Mouse (Mus musculus) adrenal gland, postnatal 4 days (tissue): ENCODE measurements at regions not wholly inside any gene's neighbourhood (a gene's known extent, or its start where the extent isn't known, plus 50 kb on each side); places are given as distances from the start of the nearest gene placed in this dataset.
"Not testable (repeated sequence)": the region's sequence is repeated elsewhere in the genome, so short reads cannot be mapped to it uniquely, and the experiment has no call there.

Experiments used
- DNase-seq, 2 experiments: peaks; one replicate each; pipeline ENCODE4 v3.0.0; 2021 to 2022; ENCODE audit warnings: low spot score in 2 of 2, mixed read lengths in 2 of 2

GRCm38 (mm10) chr12:29361236-29361635, 166.9 kb upstream of the Myt1l start:
- DNase-seq: no peak

GRCm38 (mm10) chr12:29367741-29368106, 160.5 kb upstream of the Myt1l start:
- not testable (repeated sequence) for DNase-seq

GRCm38 (mm10) chr12:29368107-29368819, 159.9 kb upstream of the Myt1l start:
- DNase-seq: no peak

- no peak for DNase-seq
Observed at GRCm38 (mm10) chr12:29368820-29369175, 159.4 kb upstream of the Myt1l start.

GRCm38 (mm10) chr12:29391756-29392155, 136.4 kb upstream of the Myt1l start:
- DNase-seq: no peak

GRCm38 (mm10) chr12:29394271-29394670, 133.9 kb upstream of the Myt1l start:
- no peak for DNase-seq

GRCm38 (mm10) chr12:29394881-29395280, 133.3 kb upstream of the Myt1l start:
- no peak for DNase-seq

GRCm38 (mm10) chr12:29395401-29395982, 132.7 kb upstream of the Myt1l start:
- DNase-seq: no peak

GRCm38 (mm10) chr12:29404434-29404833, 123.8 kb upstream of the Myt1l start:
- no peak for DNase-seq

- no peak for DNase-seq
Observed at GRCm38 (mm10) chr12:29409336-29410055, 118.7 kb upstream of the Myt1l start.

- DNase-seq: no peak
Observed at GRCm38 (mm10) chr12:29433936-29434335, 94.2 kb upstream of the Myt1l start.

- no peak for DNase-seq
Observed at GRCm38 (mm10) chr12:29439343-29440019, 88.7 kb upstream of the Myt1l start.

GRCm38 (mm10) chr12:29465201-29465600, 63.0 kb upstream of the Myt1l start:
- DNase-seq: peak; percentile 49 to 51
